Mouse (Mus musculus) mesoderm, embryonic 11.5 days (tissue): ENCODE measurements at regions not wholly inside any gene's neighbourhood (a gene's known extent, or its start where the extent isn't known, plus 50 kb on each side); places are given as distances from the start of the nearest gene placed in this dataset.
"Not testable (repeated sequence)": the region's sequence is repeated elsewhere in the genome, so short reads cannot be mapped to it uniquely, and the experiment has no call there.

Experiments used
- DNase-seq: peaks from one replicate; pipeline ENCODE4 v3.0.0-alpha.2; 2012; ENCODE audit warnings: low read depth, low spot score

DNA sequence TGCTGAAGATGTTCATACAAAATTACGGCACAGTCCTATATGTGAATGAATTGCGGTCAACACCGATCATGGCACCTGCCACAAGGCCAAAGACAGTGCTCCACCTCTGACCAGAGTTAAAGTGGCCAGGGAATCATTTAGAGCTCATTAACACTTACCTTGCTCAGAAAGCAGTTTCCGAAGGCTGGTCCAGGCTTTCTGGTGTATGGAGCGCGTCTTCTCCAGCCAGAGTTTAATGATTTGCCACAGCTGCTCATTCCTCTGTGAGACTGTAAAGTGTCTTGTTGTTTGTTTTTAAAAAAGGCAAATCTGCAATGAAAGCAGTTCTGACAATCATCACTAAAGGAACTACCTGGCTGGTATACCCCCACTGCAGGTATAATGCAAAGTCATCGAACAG is 256.7 kb downstream of the Nfkbiz start:
- no peak for DNase-seq

DNA sequence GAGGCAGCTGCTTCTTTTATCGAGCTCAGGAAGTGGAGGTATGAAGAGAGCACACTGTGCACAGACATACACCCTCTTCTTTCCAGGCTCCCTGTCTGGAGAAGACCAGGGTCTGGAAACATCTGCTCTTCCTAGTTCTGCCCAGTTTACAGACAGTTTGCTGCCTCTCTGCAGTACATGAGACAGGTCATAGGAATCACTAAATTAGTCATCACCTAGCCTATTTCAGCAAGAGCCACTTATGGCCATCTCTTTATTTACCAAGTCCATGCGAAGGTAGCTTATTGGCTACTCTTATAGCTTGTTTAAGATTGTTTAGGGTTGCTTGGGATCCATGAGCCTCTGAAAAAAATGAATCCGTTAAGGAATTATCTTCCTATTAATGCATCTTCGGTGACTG is 257.9 kb downstream of the Nfkbiz start:
- DNase-seq, result no peak

DNA sequence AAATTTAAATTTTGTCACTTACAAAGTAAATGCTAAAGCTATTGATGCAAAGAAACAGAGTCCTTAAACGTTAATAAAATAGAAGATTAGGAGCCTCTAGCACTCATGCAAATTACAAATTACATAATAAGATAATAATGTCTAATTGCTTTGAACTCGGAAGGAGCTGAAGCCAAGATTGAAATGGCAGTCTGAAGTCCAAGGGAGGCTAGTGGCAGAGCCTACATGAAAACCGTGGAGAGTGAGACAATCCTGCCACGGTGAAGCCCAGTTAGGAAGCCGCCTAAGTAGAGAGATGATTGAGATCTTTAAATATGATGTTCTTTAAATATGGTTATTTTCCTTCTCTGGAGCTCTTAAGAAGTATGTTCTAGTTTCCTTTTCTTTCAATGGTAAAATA is 260.0 kb downstream of the Nfkbiz start:
- DNase-seq, result no peak

DNA sequence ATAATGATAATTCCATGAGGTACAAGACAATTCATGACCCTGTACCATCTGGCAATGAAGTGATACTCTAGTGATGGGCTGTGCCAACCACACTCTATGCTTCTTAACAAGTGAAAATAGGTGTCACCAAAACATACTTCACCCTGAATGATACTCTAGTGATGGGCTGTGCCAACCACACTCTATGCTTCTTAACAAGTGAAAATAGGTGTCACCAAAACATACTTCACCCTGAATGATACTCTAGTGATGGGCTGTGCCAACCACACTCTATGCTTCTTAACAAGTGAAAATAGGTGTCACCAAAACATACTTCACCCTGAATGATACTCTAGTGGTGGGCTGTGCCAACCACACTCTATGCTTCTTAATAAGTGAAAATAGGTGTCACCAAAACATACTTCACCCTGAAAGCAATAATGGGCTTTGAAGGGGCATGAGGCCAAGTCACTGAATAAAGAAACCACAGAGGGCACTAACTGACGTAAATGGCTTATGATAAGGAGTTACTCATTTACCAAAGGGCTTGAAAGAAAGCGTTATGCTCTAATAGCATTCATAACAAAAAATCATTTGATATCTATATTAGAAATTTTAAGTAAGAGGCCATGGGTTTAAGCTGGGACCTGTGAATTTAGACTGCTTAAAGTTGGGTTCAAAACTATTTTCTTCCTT is 263.0 kb downstream of the Nfkbiz start:
- DNase-seq, result not testable (repeated sequence)

DNA sequence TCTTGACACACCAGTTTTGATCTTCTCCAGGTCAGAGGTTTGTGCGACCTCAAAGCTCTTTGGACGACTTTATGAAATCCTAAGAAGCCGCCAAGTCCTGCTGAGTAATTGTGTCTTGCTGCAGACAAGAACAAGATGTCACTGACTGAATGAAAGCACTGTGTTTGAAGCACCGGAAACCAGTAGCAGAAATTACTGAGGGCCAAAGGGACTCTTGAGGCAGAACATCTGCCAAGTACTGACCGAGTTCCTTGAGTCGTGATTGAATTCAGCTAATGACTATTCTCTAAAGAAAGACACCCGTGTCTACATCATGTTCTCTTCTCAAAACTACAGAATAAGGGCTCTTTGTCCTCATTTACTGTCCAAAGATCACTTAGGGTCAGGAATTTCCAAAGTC is 267.6 kb downstream of the Nfkbiz start:
- no peak for DNase-seq

DNA sequence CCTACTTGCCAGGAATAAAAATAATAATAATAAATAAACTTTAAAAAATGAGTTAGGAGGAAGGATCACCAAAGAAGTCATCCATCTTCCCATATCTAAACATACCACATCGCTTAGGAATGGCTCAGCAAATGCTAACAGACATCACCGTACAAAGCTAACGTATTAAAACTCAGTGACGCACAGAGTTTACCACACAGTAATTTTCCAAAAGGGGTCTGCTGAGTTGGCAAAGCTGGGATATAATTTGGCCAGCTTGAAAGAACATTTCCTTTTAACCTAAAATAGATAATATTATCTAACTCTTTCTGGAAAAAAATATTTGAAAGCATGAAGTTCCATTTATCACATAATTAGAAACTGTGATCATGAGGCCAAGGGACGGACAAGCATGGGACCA is 268.6 kb downstream of the Nfkbiz start:
- no peak for DNase-seq

DNA sequence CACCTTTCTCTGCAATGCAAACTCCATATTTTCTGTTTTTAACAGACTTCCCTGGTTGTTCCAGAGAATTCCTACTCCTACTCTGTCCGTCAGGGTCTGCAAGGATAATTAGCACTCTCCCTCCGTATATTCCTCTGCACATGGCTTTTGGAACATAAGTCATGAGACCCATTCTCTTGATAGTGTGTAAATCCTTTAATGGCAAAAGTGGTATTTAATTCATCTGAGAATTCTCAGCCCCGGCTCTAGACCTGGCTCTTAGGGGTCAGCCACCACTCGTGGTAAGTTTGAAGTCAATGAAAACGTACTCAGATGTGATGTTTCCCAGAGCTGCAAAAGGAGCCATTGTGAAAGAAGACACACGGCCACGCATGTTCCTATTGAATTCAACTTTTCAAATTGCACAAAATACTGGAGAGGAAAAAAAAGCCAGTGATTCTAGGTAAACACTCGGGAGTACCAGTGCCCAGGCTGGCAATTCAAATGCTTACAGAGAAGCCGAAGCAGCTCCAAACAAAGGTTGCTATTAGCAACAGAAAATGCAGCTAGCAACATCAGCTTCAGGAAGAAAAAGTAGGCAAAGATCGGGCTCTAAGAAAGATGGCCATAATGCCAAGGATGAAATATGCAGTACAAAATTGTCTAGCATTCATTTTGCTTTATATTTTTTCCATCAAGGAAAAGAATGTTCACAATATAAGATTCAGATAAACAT is 258.2 kb upstream of the Zpld1 start:
- DNase-seq, result peak; percentile 23

DNA sequence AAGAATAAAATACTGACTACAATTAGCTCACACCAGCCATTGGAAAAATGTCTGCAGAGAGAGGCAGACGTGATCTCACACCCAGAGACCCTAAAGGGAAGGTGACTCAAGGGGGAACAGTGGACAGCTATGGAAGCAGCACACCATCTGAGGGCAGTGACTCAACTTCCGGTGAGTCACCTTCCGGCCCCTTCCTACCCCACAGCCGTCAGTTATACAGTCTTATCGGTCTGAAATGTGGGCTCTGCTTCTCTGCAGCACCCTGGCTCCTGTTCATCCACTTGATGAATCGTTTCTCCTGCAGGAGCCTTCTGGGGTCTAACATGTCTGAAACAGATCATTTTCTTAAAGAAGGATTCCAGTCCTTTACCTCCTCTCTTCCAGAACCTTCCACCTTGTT is 257.4 kb upstream of the Zpld1 start:
- DNase-seq, result no peak

DNA sequence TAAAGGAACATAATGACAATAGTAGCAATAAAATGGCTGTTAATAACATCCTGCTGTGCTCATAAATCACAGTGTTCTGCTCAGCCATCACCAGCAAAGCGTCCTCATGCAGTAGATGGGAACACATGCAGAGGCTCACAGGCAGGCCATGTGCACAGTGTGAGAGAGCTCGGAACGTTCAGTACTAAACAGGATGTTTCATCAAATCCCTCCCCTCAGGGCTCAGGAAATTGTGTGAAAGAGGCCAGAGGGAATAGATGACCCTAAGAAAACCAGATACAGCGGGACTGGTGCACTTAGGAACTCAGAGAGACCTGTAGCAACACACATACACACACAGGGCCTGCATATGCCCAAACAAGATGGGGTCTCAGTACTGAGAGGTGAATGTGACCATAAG is 256.1 kb upstream of the Zpld1 start:
- no peak for DNase-seq

DNA sequence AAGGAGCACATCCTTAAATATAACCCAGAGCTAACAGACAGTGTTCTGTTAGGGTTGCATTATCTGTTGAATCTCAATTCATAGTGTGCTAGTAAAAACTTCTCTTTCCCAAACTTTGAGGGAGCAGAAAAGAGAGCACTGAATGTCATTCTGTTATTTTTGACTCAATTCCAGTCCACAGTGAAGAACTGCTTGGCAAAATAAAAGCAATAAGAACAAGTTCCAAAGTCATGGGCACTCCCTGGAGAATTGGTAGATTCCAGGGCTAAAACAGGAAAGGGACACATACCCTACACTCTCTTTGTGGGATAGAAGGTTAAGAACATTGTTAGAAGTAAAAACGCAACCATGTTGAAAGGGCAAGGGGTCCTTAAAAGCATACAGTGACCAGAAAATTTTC is 253.6 kb upstream of the Zpld1 start:
- DNase-seq, result no peak

DNA sequence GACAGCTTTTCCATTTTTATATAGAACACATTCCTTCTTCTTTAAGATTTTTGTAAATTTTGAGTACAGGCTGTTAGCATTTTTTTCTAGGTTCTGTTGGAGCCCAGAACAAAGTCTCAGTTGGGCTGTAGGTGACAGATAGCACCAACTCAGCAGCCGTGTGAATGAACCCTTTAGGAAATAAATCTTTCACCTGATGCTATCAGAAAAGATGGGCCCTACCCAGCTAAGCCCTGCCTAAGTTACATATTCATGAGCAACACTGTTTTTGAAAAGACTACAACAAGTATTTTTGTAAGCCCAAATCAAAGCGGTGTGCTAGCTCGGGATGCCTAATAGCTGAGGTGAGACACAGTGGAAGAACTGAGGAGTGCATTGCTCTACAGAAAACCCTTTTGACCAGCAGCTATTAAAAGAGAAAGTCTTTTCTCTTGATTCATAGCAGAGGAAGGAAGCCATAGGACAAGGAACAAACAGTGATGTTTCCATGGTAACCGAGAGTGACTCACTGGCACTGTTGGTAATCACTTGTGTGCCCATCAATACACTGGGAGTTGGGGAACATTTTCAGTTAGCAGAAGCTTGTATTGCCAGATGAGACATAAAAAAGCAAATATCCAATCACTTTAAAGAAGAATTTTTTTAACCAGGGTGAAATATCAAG is 253.0 kb upstream of the Zpld1 start:
- DNase-seq, result peak; percentile 45

DNA sequence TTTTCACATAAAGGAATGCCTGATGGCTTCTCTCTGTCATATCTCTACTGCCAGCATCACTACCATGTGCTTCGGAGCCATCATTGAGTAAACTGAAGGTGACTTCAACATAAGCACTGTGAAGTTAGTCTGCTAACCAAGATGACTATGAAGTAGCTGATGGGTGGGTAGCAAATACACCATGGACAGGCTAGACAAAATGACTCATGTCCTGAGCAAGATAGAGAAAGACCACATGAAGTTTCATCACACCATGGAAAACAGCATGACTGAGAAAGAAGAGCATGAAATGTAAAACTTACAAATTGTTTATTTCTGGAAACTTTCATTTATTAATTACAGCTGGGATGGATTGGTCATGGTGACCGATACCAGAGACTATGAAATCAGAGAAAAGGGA is 249.3 kb upstream of the Zpld1 start:
- DNase-seq, result no peak

DNA sequence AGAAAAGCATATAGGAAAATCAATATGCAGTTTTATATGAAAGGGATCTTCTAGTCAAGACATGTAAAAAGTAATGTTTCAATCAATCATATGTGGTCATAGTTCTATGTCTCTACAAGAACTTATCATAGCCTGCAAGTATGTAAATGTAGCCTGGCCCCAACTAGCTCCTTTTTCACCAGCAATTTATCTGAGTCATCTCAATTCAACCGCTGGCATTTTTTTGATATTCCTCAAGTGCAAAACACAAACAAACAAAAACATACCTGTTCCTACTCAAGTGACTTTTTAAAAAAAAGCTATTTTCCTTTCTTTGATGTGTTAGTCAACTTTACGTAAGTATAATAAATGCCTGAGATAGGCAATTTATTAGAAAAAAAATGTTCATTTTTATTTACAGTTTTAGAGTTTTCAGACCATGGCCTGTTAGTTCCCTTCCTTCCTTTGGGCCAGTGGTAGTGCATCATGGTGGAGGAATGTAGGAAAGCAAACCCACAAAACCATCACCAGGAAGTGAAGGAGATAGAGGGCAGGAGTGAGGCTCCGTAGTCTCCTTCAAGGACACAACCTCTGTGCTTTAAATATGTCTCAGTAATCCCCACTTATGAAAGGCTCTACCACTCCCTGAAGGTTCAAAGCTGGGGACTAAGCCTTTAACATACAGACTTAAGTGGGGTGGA is 242.7 kb upstream of the Zpld1 start:
- no peak for DNase-seq

DNA sequence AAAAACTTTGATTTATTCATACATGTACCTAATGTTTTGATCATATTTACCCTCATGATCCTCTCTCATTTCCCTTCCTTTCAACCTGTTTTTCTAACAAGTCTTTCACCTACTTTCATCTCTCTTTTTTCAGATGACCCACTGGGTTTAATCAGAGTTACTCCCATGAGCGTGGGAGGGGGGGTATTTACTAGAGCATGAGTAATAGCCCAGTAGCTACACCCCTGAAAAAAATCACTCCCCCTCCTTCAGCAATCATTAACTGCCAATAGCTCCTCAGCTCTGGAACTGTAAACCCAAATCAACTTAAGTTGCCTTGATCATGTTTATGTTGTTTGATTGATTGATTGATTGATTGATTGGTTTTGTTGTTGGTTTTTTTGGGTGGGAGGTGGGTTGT is 241.4 kb upstream of the Zpld1 start:
- DNase-seq, result no peak

DNA sequence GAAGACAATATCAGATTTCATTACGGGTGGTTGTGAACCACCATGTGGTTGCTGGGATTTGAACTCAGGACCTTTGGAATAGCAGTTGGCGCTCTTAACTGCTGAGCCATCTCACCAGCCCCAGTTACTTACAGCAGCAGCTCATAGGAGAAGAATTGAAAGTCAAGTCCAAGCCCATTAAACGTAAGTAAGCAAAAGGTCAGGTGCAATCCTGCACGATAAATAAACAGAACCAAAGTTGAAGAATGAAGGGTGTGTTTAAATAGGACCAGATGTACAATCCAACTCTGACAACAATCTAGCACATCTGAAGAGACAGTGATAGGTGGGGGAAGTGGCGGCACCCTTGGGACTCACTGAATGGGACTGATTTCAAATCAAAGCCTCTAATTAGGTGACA is 239.8 kb upstream of the Zpld1 start:
- no peak for DNase-seq

DNA sequence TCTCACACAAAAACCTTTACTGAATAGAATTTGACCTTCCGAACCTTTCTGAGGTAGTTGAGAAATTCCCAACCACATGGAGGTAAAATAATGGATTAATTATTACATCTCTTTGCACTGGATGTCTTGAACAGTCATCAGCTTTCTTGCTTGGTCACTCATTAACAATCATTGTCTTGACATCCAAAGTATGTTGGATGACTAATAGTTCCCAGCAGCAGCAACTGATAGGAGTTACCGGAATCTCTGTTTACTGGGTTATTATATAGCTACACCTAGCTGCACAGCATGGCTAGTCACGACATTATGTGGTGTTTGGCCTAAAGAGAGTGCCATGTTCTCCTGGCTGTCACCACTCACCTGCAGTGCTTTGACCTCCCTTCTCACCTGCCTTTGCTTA is 234.9 kb upstream of the Zpld1 start:
- DNase-seq, result no peak

DNA sequence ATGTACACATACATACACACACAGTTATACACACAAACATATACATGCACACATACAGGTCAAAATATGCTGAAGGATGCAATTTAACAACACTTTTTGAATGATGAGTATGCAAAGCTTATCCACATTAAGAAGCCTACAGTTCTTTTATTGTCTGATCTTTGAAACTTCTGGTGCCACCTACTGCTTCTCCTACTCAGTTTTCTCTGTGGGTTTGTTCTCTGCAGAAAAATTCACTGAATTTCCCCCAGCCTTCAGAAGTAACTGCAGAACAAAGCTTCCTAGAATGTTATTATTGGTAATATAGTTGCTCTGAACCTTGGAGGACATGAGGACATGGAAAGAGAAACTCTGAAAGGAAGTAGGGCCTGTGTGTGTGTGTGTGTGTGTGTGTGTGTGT is 233.1 kb upstream of the Zpld1 start:
- no peak for DNase-seq

DNA sequence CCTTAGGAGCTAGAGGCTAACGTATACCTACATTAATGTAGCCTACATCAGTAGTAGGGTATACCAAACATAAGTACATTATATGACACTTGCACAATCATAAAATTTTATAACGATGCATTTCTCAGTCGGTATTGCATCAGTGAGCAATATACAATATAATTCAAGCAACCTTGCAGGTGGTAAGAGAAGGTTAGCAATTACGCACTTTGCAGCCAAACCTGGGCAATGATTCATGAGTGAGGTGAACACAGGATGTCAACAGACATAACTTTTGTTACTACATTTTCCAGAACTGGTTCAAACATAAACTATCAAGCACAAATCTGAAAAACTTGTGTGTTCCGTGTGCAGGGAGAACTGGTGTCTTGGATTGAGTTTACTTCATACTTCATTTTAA is 229.9 kb upstream of the Zpld1 start:
- DNase-seq, result no peak

DNA sequence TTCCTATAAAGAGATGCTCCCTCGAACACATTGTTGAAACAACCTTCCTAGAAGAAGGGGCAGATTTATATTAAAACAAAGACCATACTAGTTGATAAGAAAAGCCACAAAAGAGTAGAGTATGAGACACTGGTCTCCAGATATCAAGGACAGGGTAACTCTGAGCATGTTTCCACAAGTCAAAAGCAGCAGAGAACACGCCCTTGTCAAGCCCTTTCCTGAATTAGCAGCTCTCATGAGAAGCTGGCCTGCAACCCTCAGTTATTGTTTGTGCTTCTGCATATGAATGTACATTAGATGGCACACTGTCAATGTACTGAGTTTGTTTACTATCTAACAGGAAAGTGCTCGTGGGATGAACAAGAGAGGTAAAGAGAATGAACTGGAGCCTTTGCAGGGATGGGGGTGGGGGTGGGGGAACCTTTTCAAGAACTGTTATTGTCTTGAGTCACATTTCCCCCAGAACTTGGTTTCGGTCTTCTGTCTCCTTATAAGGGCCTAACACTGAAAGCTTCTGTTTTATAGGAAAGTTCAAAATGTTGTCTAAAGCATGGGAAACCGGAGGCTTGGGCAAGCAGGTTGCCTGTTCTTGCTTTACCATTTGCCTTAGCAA is 228.6 kb upstream of the Zpld1 start:
- DNase-seq, result no peak

DNA sequence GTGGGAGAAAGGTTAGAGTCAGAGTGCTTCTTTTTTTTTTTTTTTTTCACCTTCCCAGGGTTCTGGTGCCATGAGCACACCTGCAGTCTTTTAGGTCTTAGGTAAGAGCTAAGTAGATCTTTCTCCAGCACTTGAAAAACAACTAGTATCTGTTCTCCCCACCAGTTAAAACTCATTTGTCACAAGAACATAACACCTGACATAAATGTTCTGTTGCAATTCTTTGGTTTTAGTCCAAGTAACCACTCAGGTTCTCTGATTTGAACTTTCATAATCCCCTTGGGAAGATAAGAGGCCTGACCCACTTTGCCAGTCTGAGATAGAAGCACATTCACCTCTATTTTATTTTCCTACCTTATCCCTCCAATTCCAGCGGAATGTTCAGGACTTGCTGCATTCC is 225.5 kb upstream of the Zpld1 start:
- no peak for DNase-seq

DNA sequence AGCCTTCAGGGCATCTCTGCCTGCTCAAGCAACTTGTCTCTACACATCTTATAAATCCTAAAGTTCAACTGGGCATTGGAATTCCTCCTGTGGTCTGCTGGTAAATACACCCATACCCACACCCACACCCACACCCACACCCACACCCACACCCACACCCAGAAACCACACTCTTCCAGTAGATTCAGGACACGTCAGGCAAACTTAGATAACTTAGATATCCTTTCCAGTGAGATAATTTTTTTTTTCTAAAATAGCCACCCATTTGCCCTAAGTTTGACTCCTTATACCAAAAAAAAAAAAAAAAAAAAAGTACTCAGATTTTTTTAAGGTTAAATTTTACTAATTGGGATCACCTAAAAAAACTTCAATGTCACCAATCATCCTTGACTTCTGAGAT is 224.5 kb upstream of the Zpld1 start:
- no peak for DNase-seq

DNA sequence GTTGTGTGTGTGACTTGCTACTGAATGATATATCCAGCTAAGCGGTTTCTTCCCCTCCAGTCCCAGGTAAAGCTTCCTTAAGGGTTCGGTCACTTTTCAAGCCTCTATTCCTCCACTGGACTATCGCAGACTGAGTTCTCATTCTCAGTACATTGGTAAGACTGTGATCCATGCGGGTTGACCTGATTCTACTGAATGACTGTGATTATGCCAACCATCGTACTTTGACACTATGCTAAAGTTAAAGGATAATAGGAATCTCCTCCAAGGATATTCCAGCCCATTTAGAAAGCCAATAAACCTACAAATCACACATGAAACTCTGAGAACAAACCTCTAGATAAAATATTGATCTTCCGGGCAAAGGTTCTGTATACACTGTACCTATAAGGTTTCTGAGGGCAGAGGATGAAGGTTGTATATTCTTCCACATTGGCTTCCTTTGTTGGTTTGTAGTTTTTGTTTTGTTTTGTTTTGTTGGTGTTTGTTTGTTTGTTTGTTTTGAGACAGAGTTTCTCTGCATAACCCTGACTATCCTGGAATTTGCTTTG is 223.7 kb upstream of the Zpld1 start:
- DNase-seq, result no peak
